Mouse (Mus musculus) urinary bladder, postnatal 4 days (tissue): ENCODE measurements around the gene Fgfr2.
A peak's percentile ranks its signal among the peaks of the same experiment; 100 is the strongest.

ENCODE experiments used
- DNase-seq, 2 experiments: peaks; one replicate each; pipeline ENCODE4 v3.0.0; 2021 to 2022; ENCODE audit warnings: low spot score in 2 of 2

The Fgfr2 gene

GRCm38 (mm10) chr7:130910841-130911240 is 2212.3 kb downstream of the Fgfr2 start:
- DNase-seq: no peak

DNA sequence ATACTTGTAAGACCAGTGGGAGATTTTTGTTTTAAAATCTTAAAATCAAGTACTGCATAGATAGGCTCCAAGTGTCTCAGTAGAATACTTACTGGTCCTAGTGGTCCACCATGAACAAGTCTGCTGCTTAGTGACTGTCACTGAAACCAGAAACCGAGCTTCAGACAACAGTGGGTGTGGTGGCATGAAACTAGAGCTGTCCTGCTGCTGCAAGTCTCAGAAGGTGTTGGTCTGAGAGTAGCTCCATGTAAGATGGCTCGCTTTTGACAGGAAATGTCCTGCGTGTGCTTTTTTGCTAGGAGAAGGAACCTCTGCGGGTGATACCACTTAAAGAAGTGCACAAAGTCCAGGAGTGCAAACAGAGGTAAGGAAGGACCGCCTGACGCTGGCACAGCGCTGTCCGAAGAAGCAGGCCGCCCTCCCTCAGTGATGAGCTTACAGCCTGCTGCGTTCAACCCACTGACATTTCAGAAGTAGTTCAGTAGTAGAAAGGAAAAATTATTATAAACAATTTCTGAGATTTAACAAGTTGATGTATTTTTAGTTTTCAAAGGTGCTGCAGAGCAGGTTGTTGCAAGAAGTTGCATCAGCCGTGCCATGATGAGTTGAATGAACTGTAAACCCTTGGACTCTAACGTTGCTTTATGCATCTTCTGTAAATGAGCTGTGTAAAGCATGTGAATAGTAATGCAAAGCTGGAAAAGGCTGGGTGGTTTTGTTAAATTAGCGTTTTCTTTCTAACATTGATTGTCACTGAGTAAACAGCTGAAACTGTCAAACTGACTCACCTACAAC is 2218.4 kb downstream of the Fgfr2 start:
- DNase-seq: no peak

DNA sequence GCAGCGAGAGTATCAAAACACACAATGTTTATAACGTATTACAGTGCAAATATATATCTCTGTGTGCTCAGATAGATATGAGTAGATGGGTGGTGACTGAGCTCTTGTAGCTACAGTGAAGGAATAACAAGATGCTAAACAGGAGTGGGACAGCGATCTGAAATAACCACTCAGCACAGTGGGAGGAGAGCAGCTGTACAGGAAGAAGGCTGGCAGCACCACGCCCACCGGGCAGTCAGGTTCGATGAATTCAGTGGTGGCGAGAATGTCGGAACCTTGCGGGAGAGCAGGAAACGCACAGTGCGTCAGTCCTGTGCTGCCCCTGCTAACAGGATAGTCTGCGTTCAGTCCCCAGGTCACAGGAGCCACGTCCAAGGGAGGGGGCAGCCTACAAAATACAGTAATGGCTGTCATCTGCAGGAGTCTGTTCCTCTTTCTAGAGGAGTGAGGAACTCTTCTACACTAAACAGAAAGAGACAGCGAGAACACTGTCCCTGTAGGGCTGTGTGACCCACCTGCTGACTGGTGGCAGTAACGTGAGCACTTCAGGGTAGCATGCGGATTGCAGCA is 2219.6 kb downstream of the Fgfr2 start:
- DNase-seq: no peak

DNA sequence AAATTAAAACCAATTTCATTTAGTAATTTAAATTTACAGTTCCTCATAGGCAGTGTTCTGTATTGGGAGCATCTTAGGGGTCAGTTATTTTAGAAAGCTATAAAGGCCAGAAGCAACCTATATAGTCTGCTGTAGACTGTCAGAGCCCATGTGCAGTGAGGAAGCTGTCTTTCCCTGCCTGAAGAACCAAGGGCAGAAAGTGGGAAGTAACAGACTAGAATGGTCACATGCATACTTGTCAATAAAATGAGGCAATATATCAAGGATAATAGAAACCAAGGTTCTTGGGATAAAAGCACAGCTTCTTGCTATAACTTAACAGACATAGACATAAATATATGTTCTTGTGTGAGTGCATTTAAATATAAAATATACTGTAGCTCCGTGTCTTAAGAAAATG is 2220.2 kb downstream of the Fgfr2 start:
- no peak for DNase-seq

DNA sequence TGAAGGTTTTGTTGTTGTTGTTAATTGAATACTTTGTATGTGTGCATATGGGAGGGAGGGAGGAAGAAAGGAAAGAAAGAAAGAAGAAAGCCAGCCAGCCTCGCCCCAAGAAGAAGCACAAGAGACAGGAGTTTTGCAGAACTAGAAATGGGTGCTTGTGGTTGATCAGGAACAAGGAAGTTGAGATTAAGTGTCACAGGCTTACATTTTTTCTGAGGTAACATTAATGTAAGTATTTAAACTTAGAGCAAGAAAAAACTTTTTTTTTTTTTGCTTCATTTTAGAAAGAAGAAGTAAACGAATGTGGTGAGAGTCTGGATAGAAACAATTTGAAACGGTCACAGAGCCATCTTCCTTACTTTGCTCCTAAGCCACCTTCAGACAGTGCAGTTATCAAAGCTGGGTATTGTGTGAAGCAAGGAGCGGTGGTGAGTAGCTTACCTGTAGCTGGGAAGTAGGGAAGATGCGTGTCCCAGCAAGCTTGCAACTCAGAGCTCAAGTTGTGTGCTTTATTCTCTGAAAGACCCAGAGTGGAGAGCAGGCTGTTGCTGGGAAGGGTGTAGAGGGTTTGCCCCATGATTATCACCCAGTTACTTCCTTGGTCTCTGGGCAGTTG is 2222.8 kb downstream of the Fgfr2 start:
- no peak for DNase-seq

- peak in 1 of 2 experiments; percentile 30 for DNase-seq
Measured at GRCm38 (mm10) chr7:130898373-130898772, 2224.8 kb downstream of the Fgfr2 start.

DNA sequence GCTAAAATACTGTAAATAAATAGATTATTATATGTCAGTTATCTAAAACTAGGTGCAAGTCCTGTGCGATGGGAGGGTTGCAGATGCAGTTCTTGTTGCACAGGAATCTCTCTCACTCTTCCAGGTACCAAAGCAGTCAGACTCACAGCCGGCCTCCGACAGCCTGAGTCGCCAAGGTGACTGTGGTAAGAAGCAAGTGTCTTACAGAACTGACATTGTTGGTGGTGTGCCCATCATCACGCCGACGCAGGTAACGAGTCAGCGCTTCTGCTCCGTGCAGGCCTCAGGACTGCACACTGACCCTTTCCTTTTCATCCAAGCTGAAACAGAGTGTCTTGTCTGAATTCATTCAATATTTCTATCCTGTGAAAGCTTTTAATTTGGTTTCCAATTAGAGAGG is 2225.9 kb downstream of the Fgfr2 start:
- DNase-seq: peak in 1 of 2 experiments; percentile 54

DNA sequence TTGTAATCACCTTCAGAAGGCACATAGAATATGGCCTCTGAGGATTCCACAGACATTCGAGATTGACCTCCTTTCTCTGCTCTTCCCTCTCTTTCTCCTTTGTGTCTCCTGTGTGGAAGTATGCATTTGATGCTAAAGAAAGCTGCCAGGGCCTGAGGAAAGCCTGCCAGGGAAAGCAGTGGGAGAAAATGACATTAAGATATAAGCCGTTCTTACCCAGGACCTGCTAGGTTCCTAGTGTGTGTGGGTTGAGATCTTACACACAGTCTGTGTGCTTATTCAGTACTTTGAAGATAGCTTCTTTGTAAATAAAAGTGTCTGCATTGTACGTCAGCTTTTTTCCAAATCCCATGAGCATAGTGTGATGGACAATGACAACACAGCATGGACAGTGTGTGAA is 2227.1 kb downstream of the Fgfr2 start:
- DNase-seq: no peak

DNA sequence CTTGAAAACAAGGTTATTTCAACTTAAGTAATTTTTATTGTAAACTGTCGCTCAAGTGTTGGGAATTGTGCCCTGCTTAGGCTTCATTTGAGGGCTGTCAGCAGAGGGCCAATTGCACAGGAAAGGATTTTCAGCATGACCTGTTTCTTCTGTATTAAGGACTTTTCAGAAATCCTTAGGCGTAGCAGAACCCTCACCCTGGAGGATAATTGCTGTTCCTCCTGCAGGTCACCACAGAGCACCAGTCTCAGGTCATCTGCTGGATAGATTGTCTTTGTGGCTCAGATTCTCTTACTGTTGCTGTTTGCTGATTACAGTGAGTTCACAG is 2227.6 kb downstream of the Fgfr2 start:
- DNase-seq: peak in 1 of 2 experiments; percentile 16

GRCm38 (mm10) chr7:130894931-130895617 is 2228.1 kb downstream of the Fgfr2 start:
- peak in 1 of 2 experiments; percentile 44 for DNase-seq

DNA sequence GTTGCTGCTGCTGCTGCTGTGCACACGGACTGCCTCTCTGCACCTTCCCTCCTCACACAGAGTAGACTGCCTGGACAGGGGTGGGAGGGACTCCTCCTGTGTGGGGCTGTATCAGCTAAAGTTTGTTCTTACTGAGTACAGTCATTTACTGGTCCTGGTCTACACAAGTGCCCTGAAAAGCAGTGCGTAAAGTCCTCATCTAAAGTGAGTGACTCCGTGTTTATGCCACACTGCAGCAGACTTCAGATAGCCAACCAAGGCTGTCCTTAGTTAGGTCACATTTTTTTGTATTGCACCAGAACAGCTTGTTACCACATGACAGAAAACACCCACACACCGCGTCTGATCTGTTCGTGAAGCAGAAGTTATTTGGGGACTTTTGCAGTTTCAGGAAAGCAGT is 2230.2 kb downstream of the Fgfr2 start:
- no peak for DNase-seq

DNA sequence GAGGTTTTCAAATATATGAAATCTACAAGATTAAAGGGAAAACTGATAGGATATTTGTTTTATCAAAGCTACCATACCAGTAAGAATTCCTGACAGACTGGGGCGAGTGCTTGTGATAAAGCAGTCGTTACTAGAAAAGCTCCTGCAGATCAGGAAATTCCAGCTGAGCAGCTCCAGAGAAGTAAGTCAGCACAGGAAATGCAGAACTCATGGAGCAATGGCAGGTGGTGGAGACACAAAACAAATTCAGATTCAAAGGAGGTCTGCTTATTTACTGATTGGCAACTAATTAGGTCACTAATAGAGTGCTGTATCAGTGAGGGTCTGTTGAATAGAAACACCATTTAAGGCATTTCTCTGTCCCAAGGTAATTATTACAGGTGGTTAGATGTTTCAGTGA is 2232.3 kb downstream of the Fgfr2 start:
- no peak for DNase-seq

DNA sequence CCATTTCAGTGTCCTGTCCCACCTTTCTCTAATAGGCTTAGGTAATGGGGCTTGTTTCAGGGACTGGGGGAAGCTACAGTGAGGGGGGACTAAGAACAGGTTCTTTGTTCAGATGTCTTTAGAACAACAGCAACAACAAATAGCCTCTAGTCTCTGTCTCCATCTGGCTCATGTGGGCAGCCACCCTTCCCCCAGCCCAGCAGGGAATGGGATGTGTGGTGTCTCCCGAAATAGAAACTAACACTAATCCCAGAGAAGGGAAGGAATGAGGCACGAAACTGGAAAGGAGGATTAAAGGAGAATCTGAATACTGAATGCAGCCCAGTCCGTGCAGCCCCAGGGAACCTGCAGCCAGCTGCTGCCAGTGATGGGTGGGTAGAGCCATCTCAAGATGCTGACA is 2235.2 kb downstream of the Fgfr2 start:
- DNase-seq: no peak

- DNase-seq: no peak
Measured at GRCm38 (mm10) chr7:130886246-130886645, 2236.9 kb downstream of the Fgfr2 start.

GRCm38 (mm10) chr7:130884161-130884560 is 2239.0 kb downstream of the Fgfr2 start:
- DNase-seq: no peak

- DNase-seq: no peak
Measured at GRCm38 (mm10) chr7:130867256-130867655, 2255.9 kb downstream of the Fgfr2 start.

GRCm38 (mm10) chr7:130866640-130867039 is 2256.5 kb downstream of the Fgfr2 start:
- no peak for DNase-seq

- peak; percentile 94 to 96 for DNase-seq
Measured at GRCm38 (mm10) chr7:130865613-130866591, 2257.2 kb downstream of the Fgfr2 start, which contains the start of gene Plekha1. Gene Plekha1, plus strand, starts transcription at chr7:130865756.

DNA sequence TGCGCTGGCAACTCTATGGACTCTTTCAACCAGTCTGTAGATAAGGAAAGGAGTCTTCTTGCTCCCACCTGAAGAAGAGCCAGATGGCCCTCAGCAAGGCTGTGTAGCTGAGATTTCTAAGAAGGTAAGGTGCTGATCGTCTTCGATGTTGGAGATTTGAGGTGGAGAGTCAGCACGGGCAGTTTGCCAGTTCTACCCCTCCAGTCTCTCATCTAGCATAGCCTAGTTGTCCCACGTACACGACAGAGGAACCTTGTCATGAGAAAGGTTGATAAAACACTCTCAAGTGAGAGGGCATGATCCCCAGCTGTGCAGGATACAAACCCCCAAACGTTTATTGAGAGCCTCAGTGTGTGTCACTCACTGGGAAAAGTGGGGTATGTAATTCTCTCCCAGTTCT is 2258.4 kb downstream of the Fgfr2 start:
- DNase-seq: no peak

- DNase-seq: no peak
Measured at GRCm38 (mm10) chr7:130862501-130862900, 2260.6 kb downstream of the Fgfr2 start.

GRCm38 (mm10) chr7:130860721-130861142 is 2262.4 kb downstream of the Fgfr2 start:
- no peak for DNase-seq
